Mouse (Mus musculus) ES-E14 (cell line): ENCODE measurements around the gene Tnpo2.

Experiments
- CHD2 ChIP-seq: IDR thresholded peaks from 2 replicates; pipeline ENCODE4 v1.6.1; 2014; ENCODE audit warnings: mild to moderate bottlenecking, low read depth, low read length, inconsistent platforms
- HCFC1 ChIP-seq: IDR thresholded peaks from 2 replicates; pipeline ENCODE4 v1.6.1; 2012; ENCODE audit warnings: low read length, inconsistent platforms, borderline replicate concordance; ENCODE audit not compliant: insufficient read depth
- MAFK ChIP-seq: IDR thresholded peaks from 2 replicates; pipeline ENCODE4 v1.6.1; 2014; ENCODE audit warnings: mild to moderate bottlenecking, low read depth, low read length, inconsistent platforms; ENCODE audit not compliant: insufficient read depth
- ZC3H11A ChIP-seq: IDR thresholded peaks from 2 replicates; pipeline ENCODE4 v1.6.1; 2012; ENCODE audit warnings: low read depth, mild to moderate bottlenecking, inconsistent platforms, low read length, borderline replicate concordance
- ZNF384 ChIP-seq: IDR thresholded peaks from 2 replicates; pipeline ENCODE4 v1.6.1; 2012; ENCODE audit warnings: low read depth, low read length, inconsistent platforms

DNA sequence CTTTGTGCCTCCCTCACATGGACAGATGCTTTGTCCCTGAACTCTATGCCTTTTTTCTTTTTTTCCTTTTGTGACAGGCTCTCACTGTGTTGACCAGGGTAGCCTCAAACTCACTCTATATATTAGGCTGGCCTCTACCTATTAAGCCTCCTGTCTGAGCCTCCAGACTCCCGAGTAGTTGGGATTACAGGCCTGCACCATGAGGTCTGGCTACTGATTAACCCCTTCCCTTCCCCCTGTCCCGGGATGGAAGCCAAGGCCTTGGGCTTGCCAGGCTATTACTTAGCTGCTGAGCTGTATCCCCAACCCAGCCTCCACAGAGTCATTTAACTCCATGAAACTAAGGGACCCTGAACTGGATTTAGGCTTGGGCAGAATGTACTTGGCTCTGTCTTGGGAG, 28.5 kb downstream of the Tnpo2 start:
- TF ChIP-seq HCFC1 (no peak), ZNF384 (no peak), ZC3H11A (no peak), CHD2 (no peak), MAFK (no peak)
